Comparison of ENCODE assay signal across 21 mouse cellular contexts in genomic region chr9:65636926-65637325, GRCm38 (mm10). TPM values are rescaled to one million over a fixed set of nuclear protein-coding genes. Genes with fewer than 3 reads are reported as not detected.
"Had no signal": no experiment of that assay in that cellular context is flagged by ENCODE, and none has a peak within 500 bp of the region (broad histone marks: within the 10 kb centered on the region; RNA-seq: fewer than 3 reads in every experiment).

No protein-coding gene starts in this region.

- H3K9ac ChIP-seq: limb, embryonic 13.5 days; liver, embryonic 13.5 days; neural tube, embryonic 13.5 days; stomach, embryonic 15.5 days had no signal

- H3K36me3 ChIP-seq: limb, embryonic 10.5 days; limb, embryonic 13.5 days; liver, embryonic 13.5 days; neural tube, embryonic 13.5 days; stomach, embryonic 15.5 days had no signal

- H3K4me1 ChIP-seq: stomach, embryonic 15.5 days had no signal

- H3K27me3 ChIP-seq: stomach, embryonic 15.5 days had no signal

- H3K4me3 ChIP-seq: layer of hippocampus, adult 2 months; limb, embryonic 10.5 days; limb, embryonic 13.5 days; liver, embryonic 13.5 days; neural tube, embryonic 13.5 days; stomach, embryonic 15.5 days had no signal

- DNase-seq: kidney, adult 18-20 months; kidney, adult 9 months; kidney, postnatal 25 days; layer of hippocampus, adult 9-11 months; liver; liver, embryonic 13.5 days; lung, adult 2 months; lung, postnatal 14 days; lung, postnatal 4 days; midbrain, embryonic 14.5 days; right cerebral cortex, postnatal 25 days; spleen, adult 18-20 months; thymus, postnatal 25 days had no signal

- H3K27ac ChIP-seq: kidney, postnatal 0 days; layer of hippocampus, adult 2 months; limb, embryonic 10.5 days; limb, embryonic 13.5 days; liver, embryonic 13.5 days; neural tube, embryonic 13.5 days; stomach, embryonic 15.5 days had no signal

- H3K4me2 ChIP-seq: limb, embryonic 13.5 days; liver, embryonic 13.5 days; midbrain, embryonic 11.5 days; neural tube, embryonic 13.5 days; stomach, embryonic 15.5 days had no signal

- H3K9me3 ChIP-seq: limb, embryonic 10.5 days; limb, embryonic 13.5 days; liver, embryonic 13.5 days; neural tube, embryonic 13.5 days; stomach, embryonic 15.5 days had no signal

RNA-seq across cellular contexts. Expression of gene Pif1, which starts 50.0 kb away (rescaled TPM):
- total RNA-seq: neutrophil, adult 5-6 weeks had no signal
